Mouse (Mus musculus) E14TG2a.4 (cell line): ENCODE measurements around the gene A530032D15Rik.
"Not testable (repeated sequence)": the region's sequence is repeated elsewhere in the genome, so short reads cannot be mapped to it uniquely, and the experiment has no call there.

Source experiments
- CTCF ChIP-seq: conservative IDR thresholded peaks from 2 replicates; pipeline ENCODE4 v1.5.1; 2014; ENCODE audit warnings: low read length
- NANOG ChIP-seq: IDR thresholded peaks from 2 replicates; pipeline ENCODE4 v1.6.1; 2014; ENCODE audit warnings: borderline replicate concordance, low read length, mixed read lengths
- POU5F1 ChIP-seq: IDR thresholded peaks from 2 replicates; pipeline ENCODE4 v1.6.1; 2014; ENCODE audit warnings: low read length, borderline replicate concordance

- not testable (repeated sequence) for TF ChIP-seq CTCF, NANOG, POU5F1
Observed at GRCm38 (mm10) chr1:85110876-85111275, 1.2 kb upstream of the A530032D15Rik start.
